Mouse (Mus musculus) lung, postnatal 14 days (tissue): ENCODE results near the gene Cadm1.

Source experiments
- DNase-seq: peaks from one replicate; pipeline ENCODE4 v3.0.0; 2021

The Cadm1 gene

DNA sequence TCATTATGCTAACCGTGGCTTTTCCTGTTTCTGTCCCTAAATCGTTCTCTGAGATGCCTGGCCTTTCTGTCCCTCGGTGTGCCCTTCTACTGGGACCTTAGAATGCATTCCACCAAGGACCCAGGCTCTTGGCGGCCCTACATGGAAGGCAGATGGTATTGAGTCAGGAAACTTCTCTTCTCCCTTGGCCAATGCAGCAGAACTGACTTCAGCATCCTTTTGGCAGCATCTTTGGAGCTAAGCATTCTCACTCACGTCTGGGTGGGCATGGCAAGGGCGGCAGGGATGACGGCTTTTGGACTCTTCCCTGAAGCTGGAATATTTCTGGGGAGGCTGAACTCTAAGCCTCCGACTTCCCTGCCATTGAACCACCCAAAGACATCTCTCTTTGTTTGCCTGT is 350.2 kb downstream of the Cadm1 start:
- DNase-seq, result no peak

DNA sequence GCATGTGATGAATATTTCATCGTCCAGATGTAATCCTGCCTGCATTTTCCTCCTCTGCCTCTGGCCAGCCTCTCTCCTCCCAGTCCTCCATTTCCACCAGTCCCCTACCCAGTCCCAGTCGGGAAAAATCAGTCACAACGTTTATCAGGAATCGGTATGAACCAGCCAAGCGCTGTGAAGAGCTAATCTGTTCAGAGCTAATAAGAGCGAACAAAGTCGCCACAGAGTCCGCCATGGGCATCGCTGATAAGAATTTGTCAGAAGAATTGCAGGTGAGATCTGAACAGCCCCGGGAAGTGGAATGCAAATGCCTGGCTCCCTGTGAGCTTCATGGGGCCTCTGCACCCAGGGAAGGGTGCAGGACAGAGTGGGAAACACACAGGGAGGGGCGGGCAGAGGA is 352.4 kb downstream of the Cadm1 start:
- DNase-seq, result no peak

DNA sequence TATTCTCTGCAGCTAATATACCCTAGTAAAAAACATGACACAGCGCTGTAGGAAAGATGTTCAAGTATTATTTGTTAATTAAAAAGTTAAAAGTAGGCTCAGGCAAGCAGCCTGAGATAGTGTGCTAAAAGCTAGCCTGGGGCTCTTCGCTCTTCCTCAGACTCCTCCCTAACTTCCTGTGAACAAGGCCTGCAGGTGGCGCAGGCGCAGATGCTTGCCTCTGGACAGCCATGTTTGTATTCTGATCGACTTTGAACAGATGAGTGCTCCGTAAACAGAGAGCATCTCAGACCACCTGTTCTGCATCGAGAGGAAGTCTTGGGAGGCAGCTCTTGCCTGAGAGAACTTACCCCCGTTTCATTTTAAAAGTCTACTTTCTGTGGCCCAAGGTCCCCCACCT is 361.7 kb downstream of the Cadm1 start:
- DNase-seq, result no peak

DNA sequence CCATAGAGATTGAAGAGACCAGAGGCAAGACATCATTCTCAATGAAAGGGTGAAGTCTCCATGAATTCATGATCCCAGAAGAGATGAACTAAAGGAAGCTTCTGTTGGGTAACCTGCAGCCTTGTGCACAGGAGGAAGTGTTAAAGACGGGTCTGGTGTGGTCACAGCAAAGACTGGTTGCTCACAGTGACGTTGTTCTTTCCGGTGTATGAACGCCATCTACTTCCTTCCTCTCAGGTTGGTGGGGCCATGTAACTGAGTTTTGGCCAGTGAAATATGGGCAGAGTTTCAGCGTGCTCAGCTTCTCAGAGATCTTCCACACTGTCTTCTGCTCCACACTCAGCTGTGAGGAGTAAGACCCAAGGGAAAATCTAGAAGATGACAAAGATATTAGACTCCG is 363.0 kb downstream of the Cadm1 start:
- DNase-seq, result no peak

DNA sequence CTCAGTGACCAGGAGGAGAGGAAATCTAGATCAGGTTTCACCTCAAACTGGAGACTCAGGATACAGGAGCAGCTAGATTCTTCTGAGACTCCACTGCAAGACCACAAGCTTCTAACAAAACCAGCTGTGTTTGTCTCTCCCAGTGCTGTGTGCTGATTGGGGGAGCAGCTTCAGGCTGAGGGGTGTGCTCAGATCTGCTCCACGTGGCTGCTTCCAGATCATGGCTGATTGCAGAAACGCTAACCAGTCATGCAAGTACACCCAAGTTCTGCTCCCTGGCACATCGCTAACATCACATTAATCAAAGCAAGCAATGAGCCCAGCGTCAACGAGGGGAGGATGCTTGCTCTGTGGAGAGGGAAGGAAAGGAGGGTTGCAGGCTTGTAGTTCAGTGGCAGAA is 364.1 kb downstream of the Cadm1 start:
- no peak for DNase-seq

DNA sequence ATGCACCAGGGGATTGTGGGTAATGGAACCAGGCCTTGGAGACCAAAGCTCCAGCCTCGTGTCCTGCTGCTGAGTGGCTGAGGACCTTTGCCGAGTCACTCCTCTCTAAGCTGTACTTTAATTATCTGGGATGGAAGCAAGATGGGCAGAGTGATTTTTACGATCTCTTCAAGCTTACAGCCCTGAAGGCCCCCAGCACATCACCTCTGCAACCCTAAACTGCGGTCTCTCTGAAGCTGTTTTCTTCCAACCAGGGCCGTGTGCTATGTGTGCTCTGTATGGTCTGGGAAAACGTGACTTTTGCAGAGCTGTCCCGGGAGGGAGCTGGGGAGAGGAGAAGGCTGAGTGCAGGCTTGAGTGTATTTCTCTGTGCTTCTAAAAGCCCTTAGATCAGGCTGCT is 364.7 kb downstream of the Cadm1 start:
- DNase-seq, result no peak

DNA sequence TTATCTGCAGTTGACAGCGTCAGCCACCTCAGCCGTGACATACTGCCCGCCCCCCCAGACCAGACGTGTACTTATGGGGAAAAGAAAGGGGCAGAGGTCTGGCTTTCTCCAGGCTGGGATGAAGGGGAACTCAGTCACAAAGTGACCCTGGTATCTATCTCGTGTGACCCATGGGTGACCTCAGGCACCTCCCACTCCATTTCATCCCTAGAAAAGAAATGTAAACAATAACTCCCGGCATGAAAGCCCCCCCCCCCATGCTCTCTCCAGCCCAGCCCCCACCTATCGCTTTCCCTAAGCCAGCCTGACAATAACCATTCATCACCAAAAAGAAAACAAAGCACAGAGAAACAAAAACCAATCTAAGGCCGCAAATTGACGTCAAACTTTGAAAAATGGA is 365.1 kb downstream of the Cadm1 start:
- DNase-seq, result no peak

DNA sequence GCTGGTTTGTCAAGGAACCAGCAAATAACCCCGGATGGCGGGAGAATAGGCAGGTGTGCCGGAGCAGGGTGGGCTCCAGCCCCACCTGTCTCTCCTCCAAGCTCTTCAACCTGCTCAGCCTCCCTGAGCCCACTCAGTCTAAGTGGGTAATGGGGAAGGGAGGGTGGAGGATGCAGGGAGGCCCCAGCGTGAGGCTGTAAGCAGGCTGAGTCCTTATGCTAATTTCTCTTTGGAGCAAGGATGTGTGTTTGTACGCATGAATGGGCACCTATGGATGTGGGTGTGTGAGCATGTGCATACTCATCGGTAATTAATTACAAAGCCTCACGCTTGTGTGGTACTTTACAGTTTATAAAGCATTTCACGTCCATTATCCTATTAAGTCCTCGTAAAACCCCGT is 370.8 kb downstream of the Cadm1 start:
- DNase-seq, result no peak

DNA sequence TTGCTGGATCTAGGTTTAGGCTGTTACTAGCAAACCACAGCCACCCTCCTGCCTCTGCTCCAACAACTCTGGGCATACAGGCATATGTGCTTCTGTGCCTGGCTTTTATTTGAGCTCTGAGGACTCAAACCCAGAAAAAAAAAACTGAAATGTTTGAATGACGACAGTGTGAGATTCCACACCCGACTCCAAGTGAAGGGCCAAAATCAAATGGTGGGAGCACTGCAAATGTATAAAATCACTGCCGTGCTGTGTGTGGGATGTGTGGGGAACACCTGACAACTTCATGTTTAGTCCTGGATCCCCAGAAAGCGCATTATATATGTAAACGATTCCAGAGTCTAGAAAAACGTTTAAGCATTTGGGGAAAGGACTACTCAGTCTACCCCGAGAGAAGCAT is 373.7 kb downstream of the Cadm1 start:
- no peak for DNase-seq

DNA sequence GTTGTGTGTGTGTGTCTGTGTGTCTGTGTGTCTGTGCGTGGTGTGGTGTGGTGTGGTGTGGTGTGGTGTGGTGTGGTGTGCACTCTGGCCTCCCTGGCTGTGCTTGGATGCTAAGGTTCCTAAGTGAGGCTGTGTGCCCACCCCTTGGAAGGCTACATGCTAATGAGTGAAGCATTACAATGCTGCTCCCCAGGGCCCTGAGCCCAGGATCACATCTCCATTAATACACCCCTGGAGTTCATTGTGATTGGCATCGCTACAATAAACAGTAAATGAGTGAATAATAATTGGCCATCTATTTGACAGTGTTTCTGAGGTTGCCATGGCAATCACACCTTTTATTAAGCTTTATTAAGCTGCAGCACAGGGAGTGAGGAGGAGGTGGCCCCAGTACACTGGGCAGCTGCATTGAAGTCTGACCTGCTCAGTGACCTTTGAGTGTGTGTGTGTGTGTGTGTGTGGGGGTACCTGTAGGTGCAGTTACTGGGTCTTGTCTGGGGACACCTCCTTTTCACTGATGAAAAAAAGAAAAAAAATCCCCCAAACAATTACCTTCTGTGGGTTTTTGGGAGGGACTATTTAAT is 374.5 kb downstream of the Cadm1 start:
- DNase-seq, result no peak

DNA sequence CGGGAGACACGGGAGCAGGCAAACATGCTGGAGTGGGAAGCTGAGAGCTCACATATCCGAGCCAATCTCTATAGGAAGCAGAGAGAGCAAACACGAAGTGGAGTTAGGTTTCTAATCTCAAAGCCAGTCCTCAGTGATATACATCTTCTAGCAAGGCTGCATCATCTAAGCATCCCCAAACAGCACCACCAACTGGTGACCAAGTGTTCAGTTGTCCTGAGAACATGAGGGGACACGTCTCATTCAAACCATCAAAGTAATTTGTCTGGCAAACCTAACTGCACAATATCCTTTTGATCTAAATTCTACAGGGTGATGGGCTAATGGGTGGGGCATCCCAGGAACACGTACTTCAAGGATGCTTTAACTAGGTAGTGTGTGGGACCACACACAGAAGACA is 376.5 kb downstream of the Cadm1 start:
- no peak for DNase-seq
